Mouse (Mus musculus): ENCODE data around the gene Gsg1l2. TPM values are rescaled to one million over a fixed set of nuclear protein-coding genes. Genes with fewer than 3 reads are reported as not detected.

Gsg1l2 gene
- total RNA-seq, 2 experiments from 2014 or later = not detected

DNA sequence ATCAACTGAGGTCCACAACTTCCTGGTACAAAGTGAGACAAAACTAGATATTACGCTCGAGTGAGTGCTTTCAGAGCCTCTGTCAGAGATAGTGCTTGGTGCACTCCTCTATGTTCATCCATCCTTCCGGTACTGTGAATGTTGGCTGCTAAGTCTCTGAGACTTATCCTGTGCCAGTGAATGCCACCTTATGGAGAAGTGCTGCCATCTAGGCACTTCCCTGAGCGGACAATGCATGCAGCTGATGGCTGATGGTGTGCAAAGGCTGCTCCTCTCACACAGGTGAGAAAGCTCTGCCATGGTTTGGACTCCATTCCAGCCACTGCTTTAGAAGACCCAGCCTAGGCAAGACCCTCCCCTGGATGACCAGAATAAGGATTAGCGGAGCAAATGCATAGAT lies 33.6 kb downstream of the Gsg1l2 start:
- intact Hi-C loops (cut with DNase I) = no loop called here
- DNase-seq (ENCODE audit: low spot score in 2 of 2) = peak; percentile 10 to 58

DNA sequence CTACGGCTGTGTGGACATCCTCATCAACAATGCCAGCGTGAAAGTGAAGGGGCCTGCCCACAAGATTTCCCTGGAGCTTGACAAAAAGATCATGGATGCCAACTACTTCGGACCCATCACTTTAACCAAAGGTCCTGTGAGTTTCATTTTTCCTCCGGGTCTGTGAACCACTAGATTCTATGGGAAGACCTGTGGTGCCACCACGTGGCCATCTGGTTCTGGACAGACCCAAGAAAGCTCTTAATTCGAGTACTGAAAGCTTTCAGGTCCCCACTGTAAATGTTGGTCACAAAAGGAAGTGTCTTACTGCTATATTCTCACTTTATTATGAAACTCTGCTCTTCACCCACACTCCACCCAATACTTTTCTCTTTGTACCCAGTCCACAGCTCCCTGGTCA lies 37.1 kb downstream of the Gsg1l2 start:
- DNase-seq (ENCODE audit: low spot score in 2 of 2) = peak; percentile 26 to 45
- intact Hi-C loops (cut with DNase I) = loop anchor here (10.0 kb wide), 1 partner anchor 337 kb away; no protein-coding TSS in a partner anchor

DNA sequence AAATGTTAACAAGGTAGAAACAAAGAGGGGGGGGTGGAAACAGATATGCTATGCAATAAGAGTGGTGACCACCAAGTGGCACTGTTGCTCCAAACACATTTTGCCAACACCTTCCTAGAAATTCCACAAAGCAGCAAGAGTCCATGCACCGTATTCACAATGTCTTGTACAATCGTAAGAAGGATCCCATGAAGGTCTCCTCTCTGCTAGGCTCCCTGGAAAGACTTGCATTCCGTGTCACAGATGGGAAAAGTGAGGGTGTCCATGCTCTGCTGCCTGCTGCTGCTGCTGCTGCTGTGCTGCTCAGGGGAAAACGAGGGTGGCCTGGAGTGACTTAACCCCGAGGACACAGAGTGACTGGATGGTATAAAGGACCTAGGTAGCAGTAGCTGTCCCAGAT lies 45.2 kb downstream of the Gsg1l2 start:
- DNase-seq (ENCODE audit: low spot score in 2 of 2) = peak; percentile 37 to 71
- intact Hi-C loops (cut with DNase I) = loop anchor here (2.0 to 10.0 kb wide), 5 partner anchors 68 to 585 kb away; partner anchors contain the start of gene Ntn1

DNA sequence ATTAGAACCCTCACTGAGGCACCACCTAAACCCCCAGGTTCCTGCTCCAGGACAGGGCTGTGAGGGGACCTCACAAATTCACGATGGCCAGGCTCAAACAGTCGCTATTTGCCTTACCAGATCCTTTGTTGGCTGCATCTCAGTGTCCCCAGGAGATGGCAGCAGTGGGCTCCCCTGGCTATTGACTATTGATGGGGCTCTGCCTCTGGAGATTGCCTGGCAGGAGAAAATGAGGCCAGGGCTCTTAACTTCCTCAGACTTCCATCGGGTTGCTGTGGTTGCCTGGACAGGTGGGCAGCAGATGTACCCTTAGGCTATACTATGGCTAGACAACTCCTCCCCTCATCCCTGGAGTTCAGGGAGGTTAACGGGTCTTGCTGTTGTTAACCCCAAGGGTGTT lies 45.8 kb downstream of the Gsg1l2 start:
- intact Hi-C loops (cut with DNase I) = loop anchor here (2.0 to 10.0 kb wide), 4 partner anchors 67 to 585 kb away; partner anchors contain the start of gene Ntn1
- DNase-seq (ENCODE audit: low spot score in 2 of 2) = peak; percentile 41 to 65

DNA sequence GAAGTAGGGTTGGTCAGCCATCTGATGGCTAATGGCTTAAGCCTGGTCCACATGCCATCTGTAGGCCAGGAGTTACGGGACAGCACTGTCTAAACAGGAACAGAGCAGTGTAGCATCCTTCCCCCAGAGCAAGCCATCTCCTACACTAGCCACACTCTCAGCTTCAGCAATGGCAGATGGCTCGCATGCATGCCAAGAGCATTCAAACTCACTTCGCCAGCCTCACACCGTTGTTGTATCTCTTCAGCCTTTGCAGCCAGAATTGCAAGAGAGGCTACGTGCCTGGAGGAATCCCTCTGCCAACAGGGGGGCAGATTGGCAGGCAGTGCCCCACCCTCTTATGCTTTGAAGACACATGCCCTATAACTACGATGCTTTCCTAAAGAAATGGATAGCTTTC lies 47.2 kb downstream of the Gsg1l2 start:
- intact Hi-C loops (cut with DNase I) = loop anchor here (2.0 to 10.0 kb wide), 4 partner anchors 66 to 583 kb away; partner anchors contain the start of gene Ntn1
- peak; percentile 31 to 87 for DNase-seq (ENCODE audit: low spot score in 2 of 2)

DNA sequence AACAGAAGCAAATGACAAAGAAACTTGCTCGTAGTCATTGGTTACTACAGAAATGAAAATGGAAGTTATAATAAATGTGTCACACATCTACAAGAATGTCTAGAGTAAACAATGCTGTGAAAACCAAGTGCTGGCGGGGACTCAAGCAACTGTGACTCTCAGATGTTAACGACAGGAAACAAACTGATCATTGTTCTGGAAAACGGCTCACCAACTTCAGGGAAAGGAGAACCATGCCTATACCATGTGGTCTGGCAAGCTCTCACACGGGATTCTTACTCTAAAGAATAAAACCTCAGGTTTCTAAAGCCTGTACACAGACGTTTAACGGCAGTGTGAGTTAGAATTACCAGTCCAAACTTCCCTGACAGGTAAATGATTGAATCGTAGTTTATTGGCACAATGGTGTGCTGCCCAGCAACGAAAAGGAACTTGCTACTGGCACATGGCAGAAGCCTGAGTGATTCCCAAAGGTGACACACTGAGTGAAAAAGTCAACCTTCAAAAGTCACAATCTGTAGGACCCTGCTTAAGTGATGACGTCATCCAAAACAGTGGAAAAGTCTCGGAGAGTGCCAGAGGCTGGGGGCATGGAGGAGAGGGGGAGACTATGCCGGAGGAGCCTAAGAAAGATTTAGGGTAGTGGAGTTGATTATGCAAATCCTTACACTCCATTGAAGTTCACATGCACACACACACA lies 54.1 kb downstream of the Gsg1l2 start:
- intact Hi-C loops (cut with DNase I) = loop anchor here (10.0 kb wide), 1 partner anchor 576 kb away; the partner anchor contains the start of gene Ntn1
- no peak for DNase-seq (ENCODE audit: low spot score in 2 of 2)

DNA sequence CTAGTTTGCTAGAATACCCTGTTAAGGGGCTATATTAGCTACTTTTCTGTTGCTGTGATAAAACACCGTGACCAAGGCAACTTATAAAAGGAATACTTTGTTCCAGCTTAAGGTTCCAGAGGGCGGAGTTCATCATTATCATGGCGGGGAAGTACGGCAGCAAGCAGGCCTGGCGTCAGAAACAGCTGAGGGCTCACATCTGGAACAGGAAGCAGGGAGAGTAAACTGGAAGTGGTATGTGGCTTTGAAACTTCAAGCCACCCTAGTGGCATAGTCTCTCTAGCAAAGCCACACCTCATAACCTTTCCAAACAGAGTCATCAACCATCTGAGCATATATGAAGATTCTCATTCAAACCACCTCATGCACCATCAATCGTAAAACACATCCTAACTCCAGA lies 55.1 kb downstream of the Gsg1l2 start:
- DNase-seq (ENCODE audit: low spot score in 2 of 2) = no peak
- intact Hi-C loops (cut with DNase I) = loop anchor here (10.0 kb wide), 1 partner anchor 575 kb away; the partner anchor contains the start of gene Ntn1

DNA sequence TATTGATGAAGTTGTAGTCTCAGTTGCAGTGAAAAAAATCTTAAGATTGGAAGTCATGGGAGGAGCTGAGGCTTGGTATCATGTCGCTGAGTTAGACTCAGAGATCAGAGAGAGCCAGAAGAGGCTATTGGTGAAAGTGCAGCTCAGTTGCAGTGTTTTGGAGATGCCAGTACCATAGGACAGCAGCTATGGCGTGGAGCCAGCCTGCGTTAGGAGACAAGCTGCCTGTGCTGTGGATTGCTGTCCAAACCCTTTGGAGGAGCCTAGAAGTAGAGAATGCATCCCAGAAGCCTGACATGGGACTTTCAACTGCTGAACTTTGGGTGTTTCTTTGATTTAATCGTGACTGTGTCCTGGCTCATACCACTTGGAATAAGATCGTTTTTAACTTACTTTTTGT lies 57.4 kb downstream of the Gsg1l2 start:
- DNase-seq (ENCODE audit: low spot score in 2 of 2) = no peak
- intact Hi-C loops (cut with DNase I) = no loop called here

DNA sequence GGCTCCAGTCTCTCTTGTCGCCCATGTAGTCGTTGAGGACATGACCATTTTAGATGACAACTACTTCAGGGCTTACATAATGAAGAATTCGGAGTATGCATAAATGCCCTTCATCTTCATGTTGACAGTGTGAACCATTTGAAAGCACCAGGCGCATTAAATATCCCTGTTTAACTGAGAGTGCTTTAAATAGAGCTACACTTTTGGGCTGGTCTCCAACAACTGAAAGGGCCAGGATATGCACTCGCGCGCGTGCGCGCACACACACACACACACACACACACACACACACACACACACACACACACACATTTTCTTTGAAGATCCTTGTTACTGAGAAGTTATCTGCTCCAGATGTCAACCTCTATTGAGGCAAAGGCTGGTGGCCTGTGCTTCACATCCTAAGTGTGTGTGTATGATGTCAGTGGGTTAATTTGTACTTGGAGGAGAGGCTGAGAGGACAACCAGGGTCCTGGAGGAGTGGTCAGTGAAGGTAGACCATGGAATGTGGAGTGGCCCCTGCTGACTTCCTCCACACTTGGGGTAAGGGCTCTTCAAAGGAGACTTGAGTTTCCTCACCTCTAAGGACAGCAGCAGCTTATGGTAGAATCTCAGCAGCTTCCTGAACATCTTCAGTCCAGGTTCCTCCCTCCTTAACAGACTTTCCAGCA lies 61.1 kb downstream of the Gsg1l2 start:
- no peak for DNase-seq (ENCODE audit: low spot score in 2 of 2)
- intact Hi-C loops (cut with DNase I) = no loop called here

Other genes starting within 250 kb of the Gsg1l2 start
- 1 to 10 TPM; 1.1 TPM for gene Rcvrn, start 79.3 kb upstream of the Gsg1l2 start, total RNA-seq (2021)
- 1 to 10 TPM in 1 of 2 experiments, under 1 TPM in 1; 0.73 to 1.3 TPM for gene Glp2r, start 3.5 kb upstream of the Gsg1l2 start, total RNA-seq (2021)
- under 1 TPM in 1 of 2 experiments, not detected in 1; 0.85 TPM for gene Dhrs7c, start 23.6 kb downstream of the Gsg1l2 start, total RNA-seq (2021)
- 1 to 10 TPM; 4.0 to 7.6 TPM for gene Usp43, start 147.5 kb downstream of the Gsg1l2 start, total RNA-seq (2021)
- 10 to 100 TPM in 1 of 2 experiments, 1 to 10 TPM in 1; 8.2 to 10.9 TPM for gene Cfap52, start 191.0 kb downstream of the Gsg1l2 start, total RNA-seq (2021)
- 10 to 100 TPM; 36.1 to 36.2 TPM for gene Stx8, start 191.6 kb downstream of the Gsg1l2 start, total RNA-seq (2021)